Mouse (Mus musculus): ENCODE results near the gene Rusc2. TPM values are rescaled to one million over a fixed set of nuclear protein-coding genes. Genes with fewer than 3 reads are reported as not detected.

Rusc2 gene
- polyA plus RNA-seq, 1 experiment from 2014 or later = 4.5 TPM

- Histone ChIP-seq H3K27me3 (ENCODE audit: control insufficient read depth, insufficient read depth, low read length) (no peaks in the 10 kb centered on the region), H3K27ac (replicated peaks; ENCODE audit: low read depth, low read length) (no peak overlapping the region), H3K9me3 (ENCODE audit: control insufficient read depth, low read length) (no peaks in the 10 kb centered on the region), H3K4me2 (ENCODE audit: low read depth, severe bottlenecking) (no peak overlapping the region), H3K4me1 (ENCODE audit: control insufficient read depth, insufficient read depth, low read length) (no peaks in the 10 kb centered on the region), H3K9ac (ENCODE audit: low read length) (no peak overlapping the region), H3K36me3 (ENCODE audit: control insufficient read depth, insufficient read depth, low read length) (no peaks in the 10 kb centered on the region), H3K4me3 (ENCODE audit: low read depth, low read length) (no peak overlapping the region)
- ATAC-seq (ENCODE audit: insufficient number of reproducible peaks, low FRiP score, low TSS enrichment, low read depth) (no peak), DNase-seq (ENCODE audit: low spot score) (no peak)
- WGBS = 84% methylated on average over 6 of the region's 6 CpGs
Measured at GRCm38 (mm10) chr4:43350038-43350560, 31.7 kb upstream of the Rusc2 start.

- DNase-seq (ENCODE audit: low spot score) (no peak), ATAC-seq (ENCODE audit: insufficient number of reproducible peaks, low FRiP score, low TSS enrichment, low read depth) (no peak)
- Histone ChIP-seq H3K4me2 (ENCODE audit: low read depth, severe bottlenecking) (no peak overlapping the region), H3K27me3 (ENCODE audit: control insufficient read depth, insufficient read depth, low read length) (no peaks in the 10 kb centered on the region), H3K27ac (replicated peaks; ENCODE audit: low read depth, low read length) (no peak overlapping the region), H3K4me1 (ENCODE audit: control insufficient read depth, insufficient read depth, low read length) (no peaks in the 10 kb centered on the region), H3K36me3 (ENCODE audit: control insufficient read depth, insufficient read depth, low read length) (no peaks in the 10 kb centered on the region), H3K9ac (ENCODE audit: low read length) (no peak overlapping the region), H3K9me3 (ENCODE audit: control insufficient read depth, low read length) (no peaks in the 10 kb centered on the region), H3K4me3 (ENCODE audit: low read depth, low read length) (no peak overlapping the region)
- 76% methylated on average over 6 of the region's 6 CpGs for WGBS
Measured at GRCm38 (mm10) chr4:43353662-43354061, 28.1 kb upstream of the Rusc2 start.

- no peaks in the 10 kb centered on the region for H3K27me3 ChIP-seq (ENCODE audit: control insufficient read depth, insufficient read depth, low read length)
- no peaks in the 10 kb centered on the region for H3K36me3 ChIP-seq (ENCODE audit: control insufficient read depth, insufficient read depth, low read length)
- H3K4me1 ChIP-seq (ENCODE audit: control insufficient read depth, insufficient read depth, low read length) = no peaks in the 10 kb centered on the region
- no peak overlapping the region for H3K27ac ChIP-seq (replicated peaks; ENCODE audit: low read depth, low read length)
- DNase-seq (ENCODE audit: low spot score) = no peak
- ATAC-seq (ENCODE audit: insufficient number of reproducible peaks, low FRiP score, low TSS enrichment, low read depth) = no peak
- H3K4me3 ChIP-seq (ENCODE audit: low read depth, low read length) = no peak overlapping the region
- H3K9ac ChIP-seq (ENCODE audit: low read length) = no peak overlapping the region
- 85% methylated on average over 11 of the region's 11 CpGs for WGBS
- no peak overlapping the region for H3K4me2 ChIP-seq (ENCODE audit: low read depth, severe bottlenecking)
- no peaks in the 10 kb centered on the region for H3K9me3 ChIP-seq (ENCODE audit: control insufficient read depth, low read length)
Measured at GRCm38 (mm10) chr4:43364914-43365560, 16.7 kb upstream of the Rusc2 start.

GRCm38 (mm10) chr4:43367295-43367694 is 14.5 kb upstream of the Rusc2 start:
- Histone ChIP-seq H3K36me3 (ENCODE audit: control insufficient read depth, insufficient read depth, low read length) (no peaks in the 10 kb centered on the region), H3K9ac (ENCODE audit: low read length) (no peak overlapping the region), H3K27ac (replicated peaks; ENCODE audit: low read depth, low read length) (no peak overlapping the region), H3K4me2 (ENCODE audit: low read depth, severe bottlenecking) (no peak overlapping the region), H3K27me3 (ENCODE audit: control insufficient read depth, insufficient read depth, low read length) (no peaks in the 10 kb centered on the region), H3K9me3 (ENCODE audit: control insufficient read depth, low read length) (no peaks in the 10 kb centered on the region), H3K4me3 (ENCODE audit: low read depth, low read length) (no peak overlapping the region), H3K4me1 (ENCODE audit: control insufficient read depth, insufficient read depth, low read length) (no peaks in the 10 kb centered on the region)
- ATAC-seq (ENCODE audit: insufficient number of reproducible peaks, low FRiP score, low TSS enrichment, low read depth) = no peak
- 91% methylated on average over 5 of the region's 5 CpGs for whole genome bisulfite sequencing
- DNase-seq (ENCODE audit: low spot score) = no peak

- no peak overlapping the region for H3K4me3 ChIP-seq (ENCODE audit: low read depth, low read length)
- H3K4me2 ChIP-seq (ENCODE audit: low read depth, severe bottlenecking) = no peak overlapping the region
- ATAC-seq (ENCODE audit: insufficient number of reproducible peaks, low FRiP score, low TSS enrichment, low read depth) (no peak), DNase-seq (ENCODE audit: low spot score) (no peak)
- H3K9ac ChIP-seq (ENCODE audit: low read length) = no peak overlapping the region
- H3K36me3 ChIP-seq (ENCODE audit: control insufficient read depth, insufficient read depth, low read length) = no peaks in the 10 kb centered on the region
- 92% methylated on average over 9 of the region's 9 CpGs for WGBS
- H3K27me3 ChIP-seq (ENCODE audit: control insufficient read depth, insufficient read depth, low read length) = no peaks in the 10 kb centered on the region
- no peaks in the 10 kb centered on the region for H3K9me3 ChIP-seq (ENCODE audit: control insufficient read depth, low read length)
- H3K27ac ChIP-seq (replicated peaks; ENCODE audit: low read depth, low read length) = no peak overlapping the region
- no peaks in the 10 kb centered on the region for H3K4me1 ChIP-seq (ENCODE audit: control insufficient read depth, insufficient read depth, low read length)
Measured at GRCm38 (mm10) chr4:43367787-43368186, 14.0 kb upstream of the Rusc2 start.

- ATAC-seq (ENCODE audit: insufficient number of reproducible peaks, low FRiP score, low TSS enrichment, low read depth) = no peak
- Histone ChIP-seq H3K9ac (ENCODE audit: low read length) (no peak overlapping the region), H3K4me2 (ENCODE audit: low read depth, severe bottlenecking) (no peak overlapping the region), H3K4me3 (ENCODE audit: low read depth, low read length) (no peak overlapping the region), H3K4me1 (ENCODE audit: control insufficient read depth, insufficient read depth, low read length) (no peaks in the 10 kb centered on the region), H3K27ac (replicated peaks; ENCODE audit: low read depth, low read length) (no peak overlapping the region), H3K27me3 (ENCODE audit: control insufficient read depth, insufficient read depth, low read length) (0 out of 2 replicates have a peak, but pooled peaks cover 2% of the 10 kb centered on the region), H3K36me3 (ENCODE audit: control insufficient read depth, insufficient read depth, low read length) (no peaks in the 10 kb centered on the region), H3K9me3 (ENCODE audit: control insufficient read depth, low read length) (no peaks in the 10 kb centered on the region)
- 72% methylated on average over 10 of the region's 11 CpGs for WGBS
- DNase-seq (ENCODE audit: low spot score) = no peak
Measured at GRCm38 (mm10) chr4:43371406-43371805, 10.4 kb upstream of the Rusc2 start.

GRCm38 (mm10) chr4:43372155-43372554 is 9.6 kb upstream of the Rusc2 start:
- DNase-seq (ENCODE audit: low spot score) (no peak), ATAC-seq (ENCODE audit: insufficient number of reproducible peaks, low FRiP score, low TSS enrichment, low read depth) (no peak)
- H3K36me3 ChIP-seq (ENCODE audit: control insufficient read depth, insufficient read depth, low read length) = no peaks in the 10 kb centered on the region
- WGBS = 73% methylated on average over 4 of the region's 4 CpGs
- H3K9me3 ChIP-seq (ENCODE audit: control insufficient read depth, low read length) = no peaks in the 10 kb centered on the region
- H3K4me1 ChIP-seq (ENCODE audit: control insufficient read depth, insufficient read depth, low read length) = no peaks in the 10 kb centered on the region
- H3K4me2 ChIP-seq (ENCODE audit: low read depth, severe bottlenecking) = no peak overlapping the region
- no peak overlapping the region for H3K4me3 ChIP-seq (ENCODE audit: low read depth, low read length)
- H3K27me3 ChIP-seq (ENCODE audit: control insufficient read depth, insufficient read depth, low read length) = 0 out of 2 replicates have a peak, but pooled peaks cover 2% of the 10 kb centered on the region
- H3K9ac ChIP-seq (ENCODE audit: low read length) = no peak overlapping the region
- H3K27ac ChIP-seq (replicated peaks; ENCODE audit: low read depth, low read length) = no peak overlapping the region

GRCm38 (mm10) chr4:43374266-43374665 is 7.5 kb upstream of the Rusc2 start:
- ATAC-seq (ENCODE audit: insufficient number of reproducible peaks, low FRiP score, low TSS enrichment, low read depth) (no peak), DNase-seq (ENCODE audit: low spot score) (no peak)
- H3K9me3 ChIP-seq (ENCODE audit: control insufficient read depth, low read length) = no peaks in the 10 kb centered on the region
- H3K36me3 ChIP-seq (ENCODE audit: control insufficient read depth, insufficient read depth, low read length) = no peaks in the 10 kb centered on the region
- H3K9ac ChIP-seq (ENCODE audit: low read length) = no peak overlapping the region
- no peaks in the 10 kb centered on the region for H3K4me1 ChIP-seq (ENCODE audit: control insufficient read depth, insufficient read depth, low read length)
- 80% methylated on average over 4 of the region's 4 CpGs for WGBS
- no peak overlapping the region for H3K27ac ChIP-seq (replicated peaks; ENCODE audit: low read depth, low read length)
- H3K4me3 ChIP-seq (ENCODE audit: low read depth, low read length) = no peak overlapping the region
- 0 out of 2 replicates have a peak, but pooled peaks cover 2% of the 10 kb centered on the region for H3K27me3 ChIP-seq (ENCODE audit: control insufficient read depth, insufficient read depth, low read length)
- no peak overlapping the region for H3K4me2 ChIP-seq (ENCODE audit: low read depth, severe bottlenecking)

- ATAC-seq (ENCODE audit: insufficient number of reproducible peaks, low FRiP score, low TSS enrichment, low read depth) (no peak), DNase-seq (ENCODE audit: low spot score) (no peak)
- H3K9ac ChIP-seq (ENCODE audit: low read length) = no peak overlapping the region
- H3K4me3 ChIP-seq (ENCODE audit: low read depth, low read length) = no peak overlapping the region
- H3K36me3 ChIP-seq (ENCODE audit: control insufficient read depth, insufficient read depth, low read length) = no peaks in the 10 kb centered on the region
- 0 out of 2 replicates have a peak, but pooled peaks cover 2% of the 10 kb centered on the region for H3K4me1 ChIP-seq (ENCODE audit: control insufficient read depth, insufficient read depth, low read length)
- no peaks in the 10 kb centered on the region for H3K9me3 ChIP-seq (ENCODE audit: control insufficient read depth, low read length)
- H3K27ac ChIP-seq (replicated peaks; ENCODE audit: low read depth, low read length) = no peak overlapping the region
- WGBS = 91% methylated on average over 6 of the region's 6 CpGs
- H3K4me2 ChIP-seq (ENCODE audit: low read depth, severe bottlenecking) = no peak overlapping the region
- peaks cover 8% of the 10 kb centered on the region; the same call in 1 of the 2 replicates for H3K27me3 ChIP-seq (ENCODE audit: control insufficient read depth, insufficient read depth, low read length)
Measured at GRCm38 (mm10) chr4:43379601-43380000, 2.2 kb upstream of the Rusc2 start.

Data from limb, embryonic 11.5 days (tissue).